Mouse (Mus musculus) left cerebral cortex, postnatal 25 days (tissue): ENCODE data around the gene Tmem95. TPM values are rescaled to one million over a fixed set of nuclear protein-coding genes. Genes with fewer than 3 reads are reported as not detected.
A peak's percentile ranks its signal among the peaks of the same experiment; 100 is the strongest.
"Not testable (repeated sequence)": the region's sequence is repeated elsewhere in the genome, so short reads cannot be mapped to it uniquely, and the experiment has no call there.

ENCODE experiments used
- DNase-seq, 2 experiments: peaks; one replicate each; pipeline ENCODE4 v3.0.0; 2022; ENCODE audit warnings: low spot score in 2 of 2, mixed read lengths in 1 of 2
- intact Hi-C: fragments of 180-260 bp; cut with DNase I; formaldehyde crosslinking; loops from one replicate; pipeline ENCODE4 v1.15.1; 2025
- total RNA-seq, 2 experiments: library from RNA; stranded (reverse); gene quantifications; 2 replicates each; pipeline ENCODE4 v1.2.3; 2021

Gene Tmem95
- not detected for total RNA-seq

GRCm38 (mm10) chr11:69877878-69878277 lies at the start of gene Tmem95:
Tmem95 (minus strand) TSS chr11:69878018.
- DNase-seq: no peak
- intact Hi-C loops: loop anchor here (2.0 to 5.0 kb wide), 3 partner anchors 71 to 196 kb away; partner anchors contain the start of genes Polr2a, Senp3 and Tmem102

GRCm38 (mm10) chr11:69927501-69927900 lies 49.7 kb upstream of the Tmem95 start:
- intact Hi-C loops: no loop called here
- no peak for DNase-seq

DNA sequence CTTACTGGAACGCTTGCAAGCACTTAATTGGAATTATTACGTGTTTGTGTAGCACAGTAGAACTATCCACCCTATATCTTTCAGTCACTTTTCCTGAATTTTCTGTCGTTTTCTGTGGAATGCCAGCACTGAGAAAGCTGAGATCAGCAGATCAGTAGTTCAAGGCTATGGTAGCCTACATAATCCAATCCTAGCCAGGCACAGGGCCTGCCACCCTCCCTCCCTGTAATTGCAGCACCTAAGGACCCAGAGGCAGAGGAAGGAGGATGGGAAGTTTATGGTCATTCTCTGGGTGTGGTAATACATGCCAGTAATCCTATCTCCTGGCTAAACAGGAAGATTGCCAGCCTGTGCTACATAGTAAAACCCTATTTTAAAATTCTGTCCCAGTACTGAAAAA lies 45.0 kb upstream of the Tmem95 start:
- no peak for DNase-seq
- intact Hi-C loops: loop anchor here (5.0 kb wide), 2 partner anchors 60 to 240 kb away; partner anchors contain the start of genes Ctdnep1, Elp5 and Senp3

- intact Hi-C loops: loop anchor here (5.0 kb wide), 2 partner anchors 60 to 240 kb away; partner anchors contain the start of genes Ctdnep1, Elp5 and Senp3
- DNase-seq: no peak
These were observed 44.4 kb upstream of the Tmem95 start for GRCm38 (mm10) chr11:69922012-69922756.

- intact Hi-C loops: loop anchor here (1.0 to 5.0 kb wide), 3 partner anchors 20 to 239 kb away; partner anchors contain the start of genes Ctdnep1, Elp5, Neurl4 and Senp3
- DNase-seq: peak; percentile 99 to 100
These were observed 43.5 kb upstream of the Tmem95 start, which contains the start of gene Eif5a for GRCm38 (mm10) chr11:69921114-69922011. Eif5a (minus strand) TSS chr11:69921958.

DNA sequence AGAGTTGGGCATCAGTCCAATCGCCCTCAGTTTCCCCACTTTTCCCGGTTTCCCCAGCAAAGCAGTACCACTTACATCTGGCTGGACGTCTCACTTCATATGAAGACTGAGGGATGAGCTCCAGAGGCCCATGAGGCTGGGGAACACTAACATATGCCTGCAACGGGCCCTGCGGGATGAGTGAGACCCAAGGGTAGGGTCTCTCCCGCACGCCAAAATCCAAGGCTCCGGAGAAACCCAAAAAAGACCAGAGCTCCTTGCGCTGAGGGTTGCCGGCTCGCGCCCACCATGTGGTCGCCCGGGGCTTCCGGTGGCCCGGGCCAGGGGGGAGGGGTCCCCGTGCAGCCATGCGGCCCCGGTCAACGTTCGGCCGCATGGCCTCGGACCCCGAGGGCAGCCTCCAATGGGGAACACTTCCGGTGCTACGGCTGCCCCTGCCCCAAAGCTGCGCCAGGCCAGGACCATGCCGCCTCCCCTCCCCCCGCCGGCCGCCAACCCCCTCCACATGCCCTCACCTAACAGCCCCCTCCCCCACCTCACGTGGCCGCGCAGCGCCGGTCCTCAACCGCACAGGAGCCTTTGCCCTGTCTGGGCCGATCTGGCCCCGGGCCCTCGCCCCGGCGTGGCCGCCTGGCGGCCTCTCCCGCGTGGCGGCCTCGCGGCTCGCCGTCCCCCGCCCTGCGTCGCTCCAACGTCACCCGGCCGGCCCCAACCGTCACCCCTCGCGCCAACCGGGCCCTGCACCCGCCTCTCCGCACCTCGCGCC lies 42.6 kb upstream of the Tmem95 start:
- intact Hi-C loops: loop anchor here (1.0 to 5.0 kb wide), 3 partner anchors 19 to 238 kb away; partner anchors contain the start of genes Ctdnep1, Elp5, Neurl4 and Senp3
- peak in 1 of 2 experiments; percentile 9 for DNase-seq

- intact Hi-C loops: loop anchor here (5.0 kb wide), 2 partner anchors 63 to 237 kb away; partner anchors contain the start of genes Ctdnep1, Elp5 and Senp3
- peak; percentile 41 to 61 for DNase-seq
These were observed 41.9 kb upstream of the Tmem95 start for GRCm38 (mm10) chr11:69919661-69920265.

DNA sequence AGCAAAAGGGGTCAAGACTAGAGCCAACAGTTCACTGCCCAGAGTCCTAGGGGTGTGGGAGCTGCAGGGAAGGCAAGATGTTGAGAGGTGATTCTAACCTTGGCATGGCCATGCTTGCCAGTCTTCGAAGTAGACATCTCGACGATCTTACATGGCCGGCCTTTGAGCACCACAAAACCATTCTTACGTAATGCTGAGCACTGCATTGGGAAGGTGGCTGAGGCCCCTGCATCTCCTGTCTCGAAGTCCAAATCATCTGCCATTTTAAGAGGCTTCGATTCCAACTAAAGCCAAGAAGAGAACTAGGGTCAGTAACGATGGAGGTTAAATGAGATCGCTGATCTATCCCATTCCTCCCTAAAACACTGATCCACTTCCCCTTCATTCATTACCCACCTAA lies 41.2 kb upstream of the Tmem95 start:
- intact Hi-C loops: no loop called here
- no peak for DNase-seq

- intact Hi-C loops: no loop called here
These were observed 40.3 kb upstream of the Tmem95 start for GRCm38 (mm10) chr11:69918118-69918517.

GRCm38 (mm10) chr11:69917379-69917948 lies 39.6 kb upstream of the Tmem95 start:
- DNase-seq: no peak
- intact Hi-C loops: no loop called here

More at GRCm38 (mm10) chr11:69918118-69918517, 40.3 kb upstream of the Tmem95 start:
- DNase-seq: no peak

- DNase-seq, intact Hi-C loops: not testable (repeated sequence)
These were observed 39.0 kb upstream of the Tmem95 start for GRCm38 (mm10) chr11:69916652-69917378.

DNA sequence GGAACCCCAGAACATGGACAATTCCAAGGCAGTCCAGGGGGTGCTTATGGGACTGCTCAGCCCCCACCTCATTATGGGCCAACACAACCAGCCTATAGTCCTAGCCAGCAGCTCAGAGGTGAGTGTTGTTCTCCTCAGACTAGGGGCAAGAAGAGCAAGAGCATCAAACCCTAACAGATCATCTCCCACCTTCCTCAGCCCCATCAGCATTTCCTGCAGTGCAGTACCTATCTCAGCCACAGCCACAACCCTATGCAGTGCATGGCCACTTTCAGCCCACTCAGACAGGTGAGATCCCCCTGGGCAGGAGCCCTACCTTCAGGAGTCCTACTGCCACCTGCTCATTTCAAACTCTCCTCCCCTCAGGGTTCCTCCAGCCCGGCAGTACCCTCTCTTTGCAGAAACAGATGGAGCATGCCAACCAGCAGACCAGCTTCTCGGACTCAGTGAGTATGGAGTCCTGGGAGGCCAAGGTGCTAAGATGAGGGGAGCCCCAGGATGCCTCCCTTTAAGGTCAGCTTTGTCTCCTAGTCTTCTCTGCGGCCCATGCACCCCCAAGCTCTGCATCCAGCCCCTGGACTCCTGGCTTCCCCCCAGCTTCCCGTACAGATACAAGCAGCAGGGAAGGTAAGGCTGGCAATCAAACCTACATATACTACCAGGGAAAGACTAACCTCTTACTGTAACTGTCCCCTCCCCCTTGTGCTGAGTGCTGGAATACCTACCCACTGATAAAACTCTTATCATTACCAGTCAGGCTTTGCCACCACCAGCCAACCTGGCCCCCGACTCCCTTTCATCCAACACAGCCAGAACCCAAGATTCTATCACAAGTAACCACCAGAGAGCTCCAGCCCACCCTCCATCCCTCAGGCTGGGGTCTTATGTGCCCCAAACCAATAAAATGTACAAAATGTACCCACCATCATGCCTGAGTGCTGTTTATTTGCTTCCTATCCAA lies 38.1 kb upstream of the Tmem95 start:
- intact Hi-C loops: no loop called here
- DNase-seq: no peak

DNA sequence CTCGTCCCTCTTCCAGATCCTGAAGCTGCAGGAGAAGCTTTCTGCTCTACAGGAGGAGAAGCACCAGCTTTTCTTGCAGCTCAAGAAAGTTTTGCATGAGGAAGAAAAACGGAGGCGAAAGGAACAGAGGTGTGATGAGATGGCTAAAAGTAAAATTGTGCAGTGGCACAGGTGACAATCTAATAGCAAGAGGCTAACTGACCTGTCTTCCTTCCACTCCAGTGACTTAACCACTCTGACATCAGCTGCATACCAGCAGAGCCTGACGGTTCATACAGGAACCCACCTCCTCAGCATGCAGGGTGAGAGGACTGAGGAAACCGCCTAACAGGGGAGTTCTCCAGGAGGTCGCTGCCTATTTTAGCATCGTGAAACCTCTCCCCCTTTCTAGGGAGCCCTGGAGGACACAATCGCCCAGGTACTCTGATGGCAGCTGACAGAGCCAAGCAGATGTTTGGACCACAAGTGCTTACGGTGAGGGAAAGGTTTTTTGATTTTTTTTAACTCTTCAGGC lies 37.2 kb upstream of the Tmem95 start:
- intact Hi-C loops: no loop called here
- DNase-seq: no peak

GRCm38 (mm10) chr11:69914372-69914764 lies 36.5 kb upstream of the Tmem95 start:
- intact Hi-C loops: no loop called here

GRCm38 (mm10) chr11:69913554-69914371 lies 35.9 kb upstream of the Tmem95 start, which contains the start of gene Gps2:
Gps2 (plus strand) TSS chr11:69913888.
- DNase-seq: peak; percentile 94 to 96
- intact Hi-C loops: no loop called here

More at GRCm38 (mm10) chr11:69914372-69914764, 36.5 kb upstream of the Tmem95 start:
- DNase-seq: no peak
